Mouse (Mus musculus) Patski (cell line): ENCODE data around the gene Astn1. TPM values are rescaled to one million over a fixed set of nuclear protein-coding genes. Genes with fewer than 3 reads are reported as not detected.
A peak's percentile ranks its signal among the peaks of the same experiment; 100 is the strongest.

Experiments used
- ATAC-seq: fragments of 100-300 bp; one replicate; pipeline ENCODE4 v1.8.0; 2021
- CTCF ChIA-PET: fragments of 350-600 bp; sonication (Branson Sonifier 250); formaldehyde crosslinking; loops from one replicate; lab custom pipeline; 2022; ENCODE audit warnings: inconsistent platforms; lab: Charles Lee
- POLR2A ChIA-PET: fragments of 350-600 bp; sonication (Branson Sonifier 250); formaldehyde crosslinking; loops from one replicate; lab custom pipeline; 2022; ENCODE audit warnings: antibody characterized with exemption, inconsistent platforms; lab: Charles Lee
- DNase-seq: peaks from one replicate; pipeline ENCODE4 v3.0.0-alpha.2; 2011; ENCODE audit warnings: low read depth, low spot score
- H3K27me3 ChIP-seq: fragments of 371-371 bp; one replicate; pipeline ENCODE4 v1.5.1; 2021
- CTCF ChIP-seq: fragments of 100-300 bp; IDR thresholded peaks from one replicate; pipeline ENCODE4 v1.5.1; 2021
- in situ Hi-C: fragments of 300-500 bp; cut with MboI; formaldehyde crosslinking; loops from 3 replicates; pipeline ENCODE4 v1.11.1; 2018; ENCODE audit warnings: low pct_unique_long_range_greater_than_20kb, mixed read lengths
- polyA plus RNA-seq: library from polyadenylated mRNA; unstranded; gene quantifications from one replicate; pipeline ENCODE4 v1.2.3, GENCODE M21; 2021

Gene Astn1
- polyA plus RNA-seq, result not detected

GRCm38 (mm10) chr1:158361964-158362291, at the start of gene Astn1:
Gene Astn1, plus strand, starts transcription at chr1:158362273.
- in situ Hi-C loops, result no loop called here
- ATAC-seq (no peak), DNase-seq (no peak)
- peaks cover 45% of the 10 kb centered on the region for H3K27me3 ChIP-seq
- POLR2A ChIA-PET, result no interaction called here
- CTCF ChIA-PET, result no interaction called here
- no peak for TF ChIP-seq CTCF

GRCm38 (mm10) chr1:158323325-158323724, 38.7 kb upstream of the Astn1 start:
- in situ Hi-C loops, result no loop called here
- CTCF ChIA-PET, result no interaction called here
- POLR2A ChIA-PET, result no interaction called here
- TF ChIP-seq CTCF, result no peak
- ATAC-seq, result no peak
- no peak for DNase-seq
- peaks cover 4% of the 10 kb centered on the region for H3K27me3 ChIP-seq

- TF ChIP-seq CTCF, result no peak
- in situ Hi-C loops, result no loop called here
- no peak for DNase-seq
- ATAC-seq, result no peak
- CTCF ChIA-PET, result no interaction called here
- POLR2A ChIA-PET, result no interaction called here
- peaks cover 15% of the 10 kb centered on the region for H3K27me3 ChIP-seq
Observed at GRCm38 (mm10) chr1:158328126-158328525, 33.9 kb upstream of the Astn1 start.

- no peak for DNase-seq
- CTCF ChIA-PET, result no interaction called here
Observed at GRCm38 (mm10) chr1:158328839-158329238, 33.2 kb upstream of the Astn1 start.

GRCm38 (mm10) chr1:158343243-158343714, 18.8 kb upstream of the Astn1 start:
- in situ Hi-C loops, result no loop called here
- DNase-seq, result no peak
- ChIA-PET CTCF (interaction anchor here (1.3 kb wide), 1 partner anchor 311 kb away, joined by 3 read pairs; no protein-coding TSS in a partner anchor), POLR2A (no interaction called here)
- no peak for ATAC-seq
- TF ChIP-seq CTCF, result no peak
- H3K27me3 ChIP-seq, result peaks cover 5% of the 10 kb centered on the region

More at GRCm38 (mm10) chr1:158328839-158329238, 33.2 kb upstream of the Astn1 start:
- no peak for TF ChIP-seq CTCF
- in situ Hi-C loops, result no loop called here
- POLR2A ChIA-PET, result no interaction called here
- peaks cover 15% of the 10 kb centered on the region for H3K27me3 ChIP-seq
- no peak for ATAC-seq

GRCm38 (mm10) chr1:158353656-158354371, 8.3 kb upstream of the Astn1 start:
- ATAC-seq, result no peak
- no peak for DNase-seq

GRCm38 (mm10) chr1:158355177-158356050, 6.7 kb upstream of the Astn1 start:
- POLR2A ChIA-PET, result no interaction called here
- DNase-seq, result no peak
- CTCF ChIA-PET, result no interaction called here

More at GRCm38 (mm10) chr1:158353656-158354371, 8.3 kb upstream of the Astn1 start:
- ChIA-PET CTCF (no interaction called here), POLR2A (no interaction called here)
- peaks cover 42% of the 10 kb centered on the region for H3K27me3 ChIP-seq
- TF ChIP-seq CTCF, result no peak
- in situ Hi-C loops, result no loop called here

GRCm38 (mm10) chr1:158356051-158356461, 6.0 kb upstream of the Astn1 start, which contains the start of gene Brinp2:
Gene Brinp2, minus strand, starts transcription at chr1:158356326.
- CTCF ChIA-PET, result no interaction called here
- in situ Hi-C loops, result no loop called here

More at GRCm38 (mm10) chr1:158355177-158356050, 6.7 kb upstream of the Astn1 start:
- TF ChIP-seq CTCF, result no peak
- H3K27me3 ChIP-seq, result peaks cover 52% of the 10 kb centered on the region
- in situ Hi-C loops, result no loop called here
- ATAC-seq, result peak; percentile 19

GRCm38 (mm10) chr1:158362292-158363101, 424 bp downstream of the Astn1 start:
- ChIA-PET CTCF (no interaction called here), POLR2A (no interaction called here)
- ATAC-seq (no peak), DNase-seq (no peak)
- peaks cover 39% of the 10 kb centered on the region for H3K27me3 ChIP-seq
- in situ Hi-C loops, result no loop called here
- no peak for TF ChIP-seq CTCF

More at GRCm38 (mm10) chr1:158356051-158356461, 6.0 kb upstream of the Astn1 start, which contains the start of gene Brinp2:
- no peak for TF ChIP-seq CTCF
- no peak for DNase-seq
- peaks cover 58% of the 10 kb centered on the region for H3K27me3 ChIP-seq
- ATAC-seq, result peak; percentile 79
- POLR2A ChIA-PET, result no interaction called here

- ChIA-PET POLR2A (interaction anchor here (0.6 kb wide), 1 partner anchor 81 kb away, joined by 3 read pairs; no protein-coding TSS in a partner anchor), CTCF (no interaction called here)
- ATAC-seq (no peak), DNase-seq (no peak)
- peaks cover 28% of the 10 kb centered on the region for H3K27me3 ChIP-seq
- TF ChIP-seq CTCF, result no peak
- in situ Hi-C loops, result no loop called here
Observed at GRCm38 (mm10) chr1:158364461-158364860, 2.4 kb downstream of the Astn1 start.
